Mouse (Mus musculus) embryo, embryonic 9.5 days (tissue): ENCODE measurements around the gene Klf3.
A peak's percentile ranks its signal among the peaks of the same experiment; 100 is the strongest.

Source experiments
- DNase-seq: peaks from one replicate; pipeline ENCODE4 v3.0.0-alpha.2; 2017; ENCODE audit errors: extremely low spot score

Gene Klf3

GRCm38 (mm10) chr5:64802795-64803719, at the start of gene Klf3:
Klf3 (plus strand) TSS chr5:64803388.
- peak; percentile 95 for DNase-seq

DNA sequence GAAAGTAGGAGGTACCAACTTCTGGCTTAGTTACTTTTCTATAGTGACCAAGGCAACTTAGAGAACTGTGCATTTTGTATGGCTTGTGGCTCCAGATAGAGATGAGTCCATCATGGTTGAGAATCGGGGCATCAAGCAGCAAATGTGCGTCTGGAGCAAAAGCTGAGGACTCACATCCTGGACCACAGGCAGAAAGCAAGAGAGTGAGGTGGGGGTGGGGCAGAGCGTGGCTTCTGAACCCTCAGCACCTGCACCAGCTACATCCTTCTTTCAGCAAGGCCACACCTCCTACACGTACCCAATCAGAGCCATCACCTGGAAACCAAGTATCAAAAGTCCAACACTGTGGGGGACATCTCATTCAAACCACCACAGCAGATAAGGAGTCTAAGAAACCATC, 40.9 kb upstream of the Klf3 start:
- DNase-seq: no peak

- DNase-seq: no peak
Measured at GRCm38 (mm10) chr5:64764452-64764851, 38.7 kb upstream of the Klf3 start.

DNA sequence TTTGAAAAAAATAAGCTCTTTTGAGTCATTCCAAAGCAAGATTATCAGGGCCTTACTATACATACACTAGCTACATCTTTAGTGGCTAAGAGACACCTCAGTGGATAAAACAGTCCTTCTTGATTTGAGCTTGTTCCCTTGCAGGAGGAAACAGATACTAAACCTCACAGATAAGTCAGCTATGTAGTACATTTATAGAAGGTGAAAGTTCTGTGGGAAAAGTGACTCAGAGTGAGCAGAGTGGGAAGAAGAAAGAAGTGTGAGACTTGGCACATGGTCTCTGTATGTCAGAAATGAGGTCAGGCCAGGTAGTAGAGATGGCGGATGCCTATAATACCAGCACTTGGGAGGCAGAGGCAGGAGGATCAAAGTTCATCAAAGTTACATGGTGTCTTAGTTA, 37.4 kb upstream of the Klf3 start:
- no peak for DNase-seq

DNA sequence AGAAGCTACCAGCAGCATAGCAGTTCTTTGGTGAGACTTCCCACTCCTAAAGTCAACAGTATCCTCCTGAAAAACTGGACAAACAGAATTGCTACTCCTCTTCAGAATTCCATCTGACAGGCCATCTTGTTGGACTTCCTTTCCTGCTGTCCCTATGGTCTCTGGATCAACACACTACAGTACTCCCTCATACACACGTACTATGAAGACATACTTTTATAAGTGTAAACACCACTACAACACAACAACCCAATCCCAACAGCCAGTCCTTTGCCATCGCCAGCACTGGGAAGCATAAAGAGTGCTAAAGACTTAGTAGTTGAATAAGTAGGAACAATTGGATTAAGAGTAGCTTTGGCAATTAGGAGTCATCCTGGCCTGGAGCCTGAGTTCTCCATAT, 36.6 kb upstream of the Klf3 start:
- DNase-seq: no peak

- DNase-seq: no peak
Measured at GRCm38 (mm10) chr5:64771619-64772018, 31.6 kb upstream of the Klf3 start.

DNA sequence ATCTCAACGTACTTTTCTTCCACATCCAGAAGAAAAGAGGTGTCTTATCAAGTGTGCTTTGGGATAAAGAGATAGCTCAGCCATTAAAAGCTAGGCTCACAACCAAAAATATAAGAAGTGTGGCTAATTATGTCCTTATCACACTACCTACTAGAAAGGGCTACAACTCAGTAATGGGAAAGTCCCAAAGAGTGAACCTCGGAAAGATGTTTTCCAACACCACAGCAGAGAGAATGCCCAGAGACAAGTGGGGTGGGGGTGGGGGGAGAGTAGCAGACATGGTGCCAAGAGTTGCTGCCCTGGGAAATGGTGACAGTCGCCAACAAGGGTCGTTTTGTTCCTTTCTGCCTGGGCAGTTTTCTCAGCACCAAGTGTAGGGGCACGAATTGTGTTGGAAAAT, 25.0 kb upstream of the Klf3 start:
- DNase-seq: no peak

DNA sequence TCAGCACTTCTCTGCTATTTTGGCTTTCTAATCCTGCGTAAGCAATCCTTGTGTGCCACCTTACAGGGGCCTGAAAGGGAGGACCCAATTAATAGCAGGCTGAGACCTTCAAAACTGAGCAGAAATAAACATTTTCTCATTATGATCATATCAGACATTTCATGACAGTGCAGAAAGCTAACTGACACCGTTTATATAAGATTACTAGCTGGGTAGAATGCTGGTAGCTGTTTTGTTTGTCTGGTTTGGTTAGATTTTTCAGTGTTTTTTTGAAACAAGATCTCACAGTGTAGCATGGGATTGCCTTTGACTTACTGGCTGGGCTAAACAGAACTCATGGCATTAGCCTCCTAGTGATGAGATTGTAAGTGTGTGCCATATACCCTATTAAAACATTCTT, 23.9 kb upstream of the Klf3 start:
- no peak for DNase-seq

DNA sequence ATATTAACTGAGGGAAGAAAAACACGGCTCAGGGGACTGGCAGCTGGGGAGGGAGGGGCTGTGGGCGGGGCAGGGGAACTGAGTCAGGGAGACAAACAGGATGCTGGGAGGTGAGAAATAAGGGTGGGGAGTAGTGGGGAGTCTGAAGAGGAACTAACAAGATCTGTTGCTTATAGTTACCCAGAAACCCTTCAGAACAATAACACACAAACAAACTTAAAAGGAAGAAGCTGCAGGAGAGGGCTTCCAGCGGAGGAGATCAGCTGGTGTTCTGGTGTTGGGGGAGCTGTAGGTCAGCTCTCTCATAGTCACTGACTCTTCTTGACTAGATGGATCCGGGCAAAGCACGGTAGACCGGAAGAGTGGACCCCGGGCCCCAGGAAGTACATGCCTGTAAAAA, 22.4 kb upstream of the Klf3 start:
- DNase-seq: no peak

DNA sequence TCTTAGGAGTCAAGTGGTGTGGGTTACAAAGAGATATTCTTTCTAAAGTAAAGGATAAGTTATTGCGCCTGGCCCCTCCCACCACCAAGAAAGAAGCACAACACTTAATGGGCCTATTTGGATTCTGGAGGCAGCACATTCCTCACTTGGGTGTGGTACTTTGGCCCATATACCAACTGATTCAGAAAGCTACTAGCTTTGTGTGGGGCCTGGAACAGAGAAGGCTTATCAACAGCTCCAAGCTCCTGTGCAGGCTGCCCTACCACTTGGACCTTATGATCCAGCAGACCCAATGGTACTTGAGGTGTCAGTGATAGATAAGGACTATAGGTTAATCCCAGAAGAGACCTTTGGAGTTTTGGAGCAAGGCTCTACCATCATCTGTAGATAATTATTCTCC, 15.0 kb upstream of the Klf3 start:
- no peak for DNase-seq

GRCm38 (mm10) chr5:64798209-64798608, 5.0 kb upstream of the Klf3 start:
- no peak for DNase-seq

DNA sequence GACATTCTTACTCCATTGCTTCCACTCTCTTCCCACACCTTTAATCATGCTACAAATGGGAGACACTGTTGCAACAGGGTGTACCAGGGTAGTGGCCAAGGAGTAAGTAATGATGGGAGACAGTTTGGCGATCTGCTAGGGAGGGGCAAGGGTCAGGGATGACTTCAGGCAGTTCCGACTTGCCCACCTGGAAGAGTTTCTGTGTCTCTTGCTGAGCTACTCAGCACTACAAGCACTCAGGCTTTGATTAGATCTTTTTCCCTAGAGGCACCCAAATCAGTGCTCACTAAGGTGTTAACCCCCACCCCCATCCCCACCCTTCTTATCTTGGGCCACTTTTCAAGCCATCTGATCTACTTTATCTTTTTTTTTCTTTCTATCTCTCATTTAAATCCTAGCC, 1.6 kb upstream of the Klf3 start:
- DNase-seq: no peak

DNA sequence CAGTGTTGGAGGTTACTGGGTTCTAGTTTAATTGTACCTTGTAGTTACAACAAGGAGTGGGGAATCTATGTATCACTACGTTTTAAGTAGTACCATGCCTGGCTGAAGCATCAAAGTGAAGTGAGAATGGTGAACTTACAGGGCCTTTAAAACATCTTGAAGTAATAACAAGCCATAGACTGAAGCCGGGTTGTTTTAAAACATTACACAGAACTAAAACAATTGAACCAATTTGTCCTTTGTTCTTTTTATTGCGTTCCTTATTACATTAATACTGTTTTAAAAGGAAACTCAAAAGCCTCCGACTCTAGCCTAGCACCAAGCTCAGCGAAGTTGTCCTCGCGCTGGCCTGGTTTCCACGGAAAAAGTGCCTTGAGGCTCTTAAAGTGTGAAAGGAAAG, 1.0 kb upstream of the Klf3 start:
- DNase-seq: no peak

- DNase-seq: peak; percentile 78
Measured at GRCm38 (mm10) chr5:64803720-64804462, 703 bp downstream of the Klf3 start.

DNA sequence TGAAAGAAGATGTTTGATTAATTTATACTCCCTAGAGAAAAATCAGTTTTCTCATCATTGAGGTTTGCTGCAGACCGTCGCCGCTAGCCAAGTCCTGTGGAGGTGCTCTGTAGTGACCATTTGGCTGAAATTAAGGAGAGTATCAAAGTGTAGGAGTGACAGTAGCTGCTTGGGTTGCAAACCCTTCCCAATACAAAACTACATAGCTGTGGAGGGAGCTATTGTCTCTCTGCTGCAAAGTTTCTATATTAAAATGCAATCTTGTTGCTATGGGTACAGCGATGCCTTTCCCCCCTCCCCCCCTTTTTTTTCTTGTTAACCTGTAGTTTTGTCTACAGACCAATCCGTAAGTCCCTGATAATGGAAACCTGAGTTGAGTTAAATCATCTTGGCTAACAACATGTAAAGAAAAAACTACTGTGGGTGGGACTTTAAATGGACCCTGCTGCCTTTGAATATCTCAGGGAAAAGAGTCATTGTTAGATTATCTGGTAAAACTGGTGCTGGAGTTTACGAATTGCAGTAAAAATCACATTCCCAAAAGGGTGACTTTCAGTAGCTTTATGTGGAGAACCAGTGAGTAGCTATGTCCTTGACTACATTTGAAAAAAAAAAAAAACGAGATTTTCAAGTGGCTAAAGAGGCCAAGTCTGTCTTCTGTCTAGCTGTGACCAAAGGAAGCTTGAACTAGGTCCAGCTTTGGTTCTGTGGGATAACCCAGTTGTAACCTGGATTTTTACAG, 2.1 kb downstream of the Klf3 start:
- DNase-seq: peak; percentile 52

GRCm38 (mm10) chr5:64805873-64806505, 2.8 kb downstream of the Klf3 start:
- DNase-seq: peak; percentile 84

GRCm38 (mm10) chr5:64806600-64806999, 3.4 kb downstream of the Klf3 start:
- no peak for DNase-seq

GRCm38 (mm10) chr5:64807159-64807558, 4.0 kb downstream of the Klf3 start:
- no peak for DNase-seq

DNA sequence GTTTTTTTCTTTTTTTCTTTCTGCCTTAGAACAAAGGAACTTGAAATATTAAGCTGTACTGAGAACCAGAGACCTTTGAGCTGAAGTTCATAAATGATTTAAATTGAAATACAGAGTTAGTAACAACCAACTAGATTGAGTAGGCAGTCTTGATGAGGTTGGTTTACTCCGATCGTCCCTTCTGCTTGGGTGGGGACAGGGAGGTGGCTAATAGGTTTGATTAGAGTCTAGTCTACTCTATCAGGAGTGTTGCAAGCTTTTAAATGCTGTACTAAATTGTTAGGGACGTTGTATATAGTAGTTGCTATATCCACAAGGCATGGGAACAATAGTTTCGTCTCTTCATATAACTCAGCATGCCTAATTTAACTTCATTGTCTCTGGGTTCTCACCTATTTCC, 4.4 kb downstream of the Klf3 start:
- DNase-seq: no peak

- DNase-seq: peak; percentile 39
Measured at GRCm38 (mm10) chr5:64808106-64809010, 5.2 kb downstream of the Klf3 start.

- no peak for DNase-seq
Measured at GRCm38 (mm10) chr5:64809257-64809656, 6.1 kb downstream of the Klf3 start.
